Mouse (Mus musculus) lung, adult 2 months (tissue): ENCODE measurements around the gene Scd2.

ENCODE experiments used
- CTCF ChIP-seq: fragments of 200-500 bp; IDR thresholded peaks from 2 replicates; pipeline ENCODE4 v1.5.1; 2011; ENCODE audit warnings: mild to moderate bottlenecking, low read length, control low read depth; ENCODE audit not compliant: insufficient read depth
- POLR2A ChIP-seq: fragments of 200-500 bp; IDR thresholded peaks from 2 replicates; pipeline ENCODE4 v1.6.1; 2011; ENCODE audit warnings: low read depth, mild to moderate bottlenecking, control low read depth, low read length, borderline replicate concordance; ENCODE audit errors: extremely low read depth

DNA sequence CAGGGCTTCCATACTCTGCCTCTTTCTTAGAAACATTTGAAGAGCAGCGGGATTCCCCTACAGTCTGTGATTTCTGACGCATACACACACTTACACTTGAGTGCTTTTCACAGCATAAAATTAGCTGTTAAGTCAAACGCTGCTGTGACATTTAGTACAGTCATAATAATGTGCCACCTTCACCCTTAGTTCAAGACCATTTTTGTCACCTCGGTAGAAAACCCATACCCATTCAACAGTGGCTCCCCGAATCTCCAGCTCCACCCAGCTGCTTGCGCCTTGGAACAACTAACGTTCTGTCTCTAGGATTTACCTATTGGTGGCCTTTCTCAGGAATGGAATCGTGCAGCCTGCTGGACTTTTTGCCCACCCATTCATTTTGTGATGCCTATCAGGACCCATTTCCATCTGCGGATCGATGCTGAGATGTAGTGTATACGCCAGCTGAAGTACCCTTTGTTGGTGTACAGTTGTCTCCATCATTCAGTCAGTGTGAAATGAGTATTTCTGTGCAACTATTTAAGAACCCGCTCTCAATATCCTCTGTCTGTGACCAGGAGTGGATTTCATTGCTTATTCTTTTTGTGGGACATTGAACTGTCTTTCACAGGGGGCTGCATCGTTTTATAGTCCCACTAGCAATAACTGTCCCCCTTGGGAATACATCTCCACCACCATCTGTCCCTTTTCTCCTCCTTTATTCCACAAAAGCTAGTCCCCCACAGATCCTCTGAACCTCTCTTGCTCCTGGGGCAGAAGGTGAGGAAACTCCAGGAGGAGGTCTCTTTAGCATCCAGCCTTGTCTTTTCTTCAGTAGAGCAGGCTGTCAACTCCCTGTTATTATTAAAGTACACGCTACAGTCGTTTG is 10.1 kb upstream of the Scd2 start:
- no peak for TF ChIP-seq CTCF
- TF ChIP-seq POLR2A: no peak
